Mouse (Mus musculus) brain, embryonic 14.5 days (tissue): Measurements from ENCODE around the gene Wdr6.

Experiments used
- CTCF ChIP-seq: fragments of 200-500 bp; IDR thresholded peaks from 2 replicates; pipeline ENCODE4 v1.5.1; 2012; ENCODE audit warnings: inconsistent platforms, mild to moderate bottlenecking, moderate library complexity, borderline replicate concordance; ENCODE audit not compliant: insufficient read depth, insufficient read length; ENCODE audit errors: extremely low read depth
- POLR2A ChIP-seq: fragments of 200-500 bp; IDR thresholded peaks from 2 replicates; pipeline ENCODE4 v1.6.1; 2012; ENCODE audit warnings: mild to moderate bottlenecking, inconsistent platforms, borderline replicate concordance; ENCODE audit not compliant: poor library complexity, insufficient read depth, insufficient read length, severe bottlenecking; ENCODE audit errors: extremely low read depth

DNA sequence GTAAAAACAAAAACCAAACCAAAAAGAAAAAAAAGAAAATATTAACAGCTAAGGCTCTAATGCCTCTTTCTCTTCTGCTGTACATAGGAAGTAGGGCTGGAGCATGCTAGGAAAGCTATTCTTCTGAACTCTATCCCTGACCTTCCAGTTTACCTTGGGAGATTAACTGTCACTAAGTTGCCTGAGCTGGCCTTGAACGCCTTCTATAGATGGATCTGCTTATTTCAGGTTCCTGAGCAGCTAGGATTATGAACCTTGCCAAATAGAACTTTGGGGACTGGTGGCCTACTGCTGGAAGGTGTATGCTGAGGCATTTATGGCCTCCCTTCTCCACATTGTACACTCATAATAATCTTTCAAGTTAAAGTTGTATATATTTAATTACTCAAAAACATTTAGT, 47.6 kb downstream of the Wdr6 start:
- TF ChIP-seq CTCF (no peak), POLR2A (no peak)
